Mouse (Mus musculus) forebrain, postnatal 0 days (tissue): ENCODE data around the gene Wwox. TPM values are rescaled to one million over a fixed set of nuclear protein-coding genes. Genes with fewer than 3 reads are reported as not detected.

Experiments used
- ATAC-seq: fragments of 200-750 bp; cut with Nextera tagmentation; 2 replicates; pipeline ENCODE4 v1.8.0; 2017; ENCODE audit warnings: mild to moderate bottlenecking, moderate library complexity
- DNase-seq: peaks from one replicate; pipeline ENCODE4 v3.0.0-alpha.2; 2015
- H3K27ac ChIP-seq: fragments of 300-500 bp; sonication (generic); 2 replicates; pipeline ENCODE4 v1.5.1; 2014; ENCODE audit warnings: low read depth, mild to moderate bottlenecking, antibody characterized with exemption, low read length, moderate library complexity, mixed read lengths
- H3K27me3 ChIP-seq: fragments of 300-500 bp; sonication (generic); 2 replicates; pipeline ENCODE4 v1.6.1; 2014; ENCODE audit warnings: mild to moderate bottlenecking, low read length, mixed read lengths; ENCODE audit not compliant: insufficient read depth
- H3K36me3 ChIP-seq: fragments of 300-500 bp; sonication (generic); 2 replicates; pipeline ENCODE4 v1.6.1; 2014; ENCODE audit warnings: mild to moderate bottlenecking, moderate library complexity; ENCODE audit not compliant: insufficient read depth
- H3K4me1 ChIP-seq: fragments of 300-500 bp; sonication (generic); 2 replicates; pipeline ENCODE4 v1.6.1; 2014; ENCODE audit warnings: antibody characterized with exemption; ENCODE audit not compliant: insufficient read depth
- H3K4me2 ChIP-seq: fragments of 300-500 bp; sonication (generic); 2 replicates; pipeline ENCODE4 v1.6.1; 2014; ENCODE audit warnings: low read depth, mild to moderate bottlenecking, moderate library complexity
- H3K4me3 ChIP-seq: fragments of 300-500 bp; sonication (generic); 2 replicates; pipeline ENCODE4 v1.5.1; 2014; ENCODE audit warnings: low read depth, low read length, mixed read lengths
- H3K9ac ChIP-seq: fragments of 300-500 bp; sonication (generic); 2 replicates; pipeline ENCODE4 v1.6.1; 2014; ENCODE audit warnings: mild to moderate bottlenecking
- H3K9me3 ChIP-seq: fragments of 300-500 bp; sonication (generic); 2 replicates; pipeline ENCODE4 v1.6.1; 2016; ENCODE audit warnings: low read length
- CTCF ChIP-seq: sonication (generic); IDR thresholded peaks from 2 replicates; pipeline ENCODE4 v1.5.1; 2016; ENCODE audit warnings: antibody characterized with exemption, control low read depth, low read depth
- WGBS: fragments of 180-500 bp; shearing (Covaris S2); extraction: QIAGEN DNeasy Blood & Tissue Kit; methylation state at CpG from one replicate; pipeline ENCODE4 v1.1.7; 2014; 5-methylcytosine and 5-hydroxymethylcytosine counted together
- polyA plus RNA-seq: library from polyadenylated mRNA; unstranded; fragments of >200 nt; fragmentation: Nextera tagmentation; extraction: Ambion mirVana; gene quantifications from 2 replicates; pipeline ENCODE4 v1.2.1, GENCODE M21; 2015
- total RNA-seq: library from RNA; depleted of rRNA; stranded (reverse); fragments of >200 nt; gene quantifications from 2 replicates; pipeline ENCODE4 v1.2.3, GENCODE M21; 2014

The Wwox gene
- total and polyA plus RNA-seq, 2 experiments from 2014 or later: 13.2 to 17.3 TPM

DNA sequence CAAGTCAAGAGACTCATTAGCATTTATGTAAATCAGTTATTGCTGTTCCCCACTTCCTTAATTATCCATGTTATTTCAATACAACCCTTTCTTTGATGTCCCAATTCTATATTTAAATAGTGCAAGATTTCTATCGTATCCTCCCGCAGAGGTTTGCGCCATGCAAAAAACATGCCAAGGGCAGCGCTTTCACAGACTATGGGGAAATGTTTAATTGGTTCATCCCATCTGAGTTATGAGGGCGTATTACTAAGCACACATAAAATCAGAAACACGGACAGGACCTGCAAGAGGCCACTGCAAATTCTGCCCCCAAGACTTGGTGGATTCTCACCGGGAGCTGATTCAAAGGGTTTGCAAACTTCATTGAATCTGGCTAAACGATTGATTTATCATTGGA is 468.6 kb downstream of the Wwox start:
- Histone ChIP-seq H3K9me3 (no peaks in the 10 kb centered on the region), H3K27me3 (no peaks in the 10 kb centered on the region), H3K4me1 (peaks cover 5% of the 10 kb centered on the region; the same call in 1 of the 2 replicates), H3K36me3 (no peaks in the 10 kb centered on the region), H3K4me2 (no peak overlapping the region), H3K27ac (no peak overlapping the region), H3K9ac (no peak overlapping the region), H3K4me3 (no peak overlapping the region)
- WGBS: 59% methylated on average over 8 of the region's 8 CpGs
- TF ChIP-seq CTCF: no peak
- DNase-seq (no peak), ATAC-seq (no peak)

DNA sequence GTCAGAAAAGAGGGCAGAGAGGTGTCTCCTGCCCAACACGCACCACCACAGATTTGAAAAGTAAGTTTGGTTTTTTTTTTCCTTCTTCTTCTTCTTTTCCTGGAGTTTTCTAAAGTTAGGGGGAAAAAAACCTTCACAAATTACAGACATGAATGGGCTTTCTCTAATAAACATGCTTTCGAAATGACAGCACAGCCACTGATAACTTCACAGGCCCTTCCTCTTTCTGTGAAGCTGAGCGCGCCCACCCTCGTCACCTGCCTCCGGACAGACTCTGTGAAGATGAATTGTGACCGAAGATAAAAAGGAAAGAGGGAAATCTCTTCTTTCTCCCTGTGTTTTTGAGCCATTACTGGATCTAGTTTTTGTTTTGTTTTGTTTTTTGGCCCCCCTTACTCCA is 469.1 kb downstream of the Wwox start:
- DNase-seq (no peak), ATAC-seq (no peak)
- peaks cover 5% of the 10 kb centered on the region; the same call in 1 of the 2 replicates for H3K4me1 ChIP-seq
- no peaks in the 10 kb centered on the region for H3K9me3 ChIP-seq
- no peak for TF ChIP-seq CTCF
- no peaks in the 10 kb centered on the region for H3K27me3 ChIP-seq
- no peak overlapping the region for H3K27ac ChIP-seq
- H3K9ac ChIP-seq: no peak overlapping the region
- WGBS: 92% methylated on average over 7 of the region's 7 CpGs
- no peaks in the 10 kb centered on the region for H3K36me3 ChIP-seq
- H3K4me2 ChIP-seq: no peak overlapping the region
- H3K4me3 ChIP-seq: no peak overlapping the region

DNA sequence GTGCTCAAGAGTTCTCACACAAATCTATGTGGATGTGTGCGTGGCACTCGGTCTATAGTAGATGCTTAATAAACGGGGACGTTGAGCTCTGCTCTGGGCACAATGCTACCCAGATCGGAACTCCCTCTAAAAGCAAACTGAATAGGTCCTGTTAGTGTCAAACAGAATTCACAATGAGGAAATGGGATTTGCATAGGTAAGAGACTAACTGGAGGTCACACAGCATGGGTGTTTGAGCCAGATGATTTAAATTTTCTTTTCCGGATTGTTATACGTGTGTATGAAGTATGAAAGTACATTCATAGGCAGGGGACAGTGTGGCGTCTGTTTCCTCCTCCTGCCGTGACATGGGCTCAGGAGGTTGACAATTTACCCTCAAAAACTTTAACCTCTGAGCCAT is 469.7 kb downstream of the Wwox start:
- Histone ChIP-seq H3K9ac (no peak overlapping the region), H3K36me3 (no peaks in the 10 kb centered on the region), H3K27me3 (no peaks in the 10 kb centered on the region), H3K27ac (no peak overlapping the region), H3K4me1 (peaks cover 5% of the 10 kb centered on the region; the same call in 1 of the 2 replicates), H3K4me2 (no peak overlapping the region), H3K9me3 (no peaks in the 10 kb centered on the region), H3K4me3 (no peak overlapping the region)
- no peak for ATAC-seq
- TF ChIP-seq CTCF: no peak
- no peak for DNase-seq
- 73% methylated on average over 9 of the region's 9 CpGs for WGBS

DNA sequence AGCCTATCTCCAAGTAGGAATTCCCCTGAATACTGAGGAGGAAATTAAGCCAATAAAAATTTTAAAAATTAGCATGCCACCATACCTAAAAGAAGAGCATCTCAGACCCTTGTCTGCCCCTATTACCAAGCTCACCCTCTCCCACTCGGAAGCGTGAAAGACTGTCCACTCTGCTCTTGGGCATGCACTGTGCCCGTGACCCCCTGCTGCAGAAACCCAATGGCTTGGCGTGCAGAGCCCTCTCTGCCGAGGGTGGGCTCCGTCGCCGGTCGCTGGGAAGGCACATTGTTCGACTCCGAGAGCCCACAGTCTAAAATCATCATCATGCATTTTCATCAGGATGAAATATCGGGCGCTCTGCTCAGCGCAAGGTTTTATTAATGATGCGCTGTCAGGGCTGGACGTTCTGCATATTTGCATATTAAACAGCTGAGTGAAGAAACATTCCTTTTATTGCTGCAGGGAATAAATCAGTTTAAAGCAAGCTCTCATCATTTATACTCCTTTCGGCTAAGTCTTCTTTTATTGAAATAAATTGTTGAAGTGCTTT is 471.7 kb downstream of the Wwox start:
- H3K27me3 ChIP-seq: 0 out of 2 replicates have a peak, but pooled peaks cover 6% of the 10 kb centered on the region
- no peaks in the 10 kb centered on the region for H3K9me3 ChIP-seq
- ATAC-seq (no peak), DNase-seq (no peak)
- H3K9ac ChIP-seq: no peak overlapping the region
- peak overlapping the region; percentile 30 for H3K4me2 ChIP-seq
- no peak overlapping the region for H3K27ac ChIP-seq
- H3K36me3 ChIP-seq: no peaks in the 10 kb centered on the region
- peaks cover 5% of the 10 kb centered on the region; the same call in 1 of the 2 replicates for H3K4me1 ChIP-seq
- 24% methylated on average over 17 of the region's 17 CpGs for WGBS
- no peak for TF ChIP-seq CTCF
- H3K4me3 ChIP-seq: no peak overlapping the region

DNA sequence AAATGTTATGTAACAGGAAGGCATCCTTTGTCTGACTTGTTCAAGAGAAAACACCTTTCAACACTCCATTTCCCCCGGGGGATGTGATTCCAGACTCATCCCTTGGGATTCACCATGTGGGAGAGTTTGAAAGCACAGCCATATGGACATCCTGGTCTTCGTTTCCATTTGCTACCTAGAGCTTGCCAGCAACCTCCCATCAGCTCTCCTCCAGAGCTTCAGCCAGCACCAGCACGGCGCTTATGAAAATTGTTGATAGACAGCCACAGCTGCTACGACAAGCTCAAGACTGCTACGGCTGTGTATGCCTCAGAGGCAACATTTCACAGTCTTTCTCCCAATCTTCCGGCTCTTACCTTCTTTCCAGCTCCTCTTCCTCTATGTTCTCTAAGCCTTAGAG is 484.2 kb downstream of the Wwox start:
- H3K27ac ChIP-seq: no peak overlapping the region
- DNase-seq: peak; percentile 68
- peaks cover 3% of the 10 kb centered on the region for H3K4me1 ChIP-seq
- no peak overlapping the region for H3K4me2 ChIP-seq
- 42% methylated on average over 7 of the region's 7 CpGs for WGBS
- TF ChIP-seq CTCF: no peak
- no peaks in the 10 kb centered on the region for H3K36me3 ChIP-seq
- no peaks in the 10 kb centered on the region for H3K9me3 ChIP-seq
- no peak overlapping the region for H3K4me3 ChIP-seq
- ATAC-seq: peak; percentile 65
- H3K9ac ChIP-seq: no peak overlapping the region
- peaks cover 8% of the 10 kb centered on the region for H3K27me3 ChIP-seq

DNA sequence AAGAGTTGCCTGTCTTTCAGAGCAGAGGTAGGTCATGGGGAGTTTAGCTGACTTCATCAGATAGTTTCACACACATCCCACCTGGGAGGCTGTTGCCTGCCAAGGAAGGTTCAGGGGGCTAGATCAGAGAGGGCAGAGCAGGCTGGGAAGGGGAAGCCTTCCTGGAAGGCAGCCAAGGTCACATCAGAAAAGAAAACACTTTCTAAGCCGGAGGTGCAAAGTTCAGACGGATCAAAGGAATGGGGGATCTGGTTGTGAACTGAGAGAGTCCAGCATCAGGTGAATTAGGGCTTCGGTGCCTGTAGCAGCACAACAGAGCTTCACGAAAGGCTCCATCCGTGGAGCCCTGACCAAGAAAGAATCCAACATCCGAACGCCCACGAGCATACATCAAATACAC is 488.0 kb downstream of the Wwox start:
- no peak for TF ChIP-seq CTCF
- H3K4me2 ChIP-seq: no peak overlapping the region
- DNase-seq (no peak), ATAC-seq (no peak)
- no peak overlapping the region for H3K4me3 ChIP-seq
- peaks cover 20% of the 10 kb centered on the region for H3K27me3 ChIP-seq
- H3K27ac ChIP-seq: no peak overlapping the region
- H3K4me1 ChIP-seq: peaks cover 3% of the 10 kb centered on the region
- WGBS: 75% methylated on average over 8 of the region's 8 CpGs
- no peaks in the 10 kb centered on the region for H3K9me3 ChIP-seq
- H3K36me3 ChIP-seq: no peaks in the 10 kb centered on the region
- H3K9ac ChIP-seq: no peak overlapping the region

DNA sequence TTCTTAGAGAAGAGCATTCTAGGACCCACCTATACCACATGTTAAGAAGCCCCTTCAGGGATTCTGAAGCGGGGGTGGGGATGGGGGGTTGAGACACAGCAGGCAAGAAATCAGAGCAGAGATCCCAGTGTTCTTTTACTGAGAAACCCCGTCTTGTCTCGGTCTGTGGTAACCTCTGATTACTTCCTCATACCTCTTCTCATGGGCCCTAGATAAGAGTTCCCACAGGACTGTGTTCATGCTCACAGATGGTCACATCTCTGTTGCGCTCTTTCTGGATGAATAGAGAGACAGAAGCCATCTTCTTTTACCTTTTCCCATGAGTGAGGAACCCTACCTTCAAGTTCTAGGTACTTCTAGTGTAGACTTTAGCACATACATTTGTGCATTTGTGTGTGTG is 488.5 kb downstream of the Wwox start:
- H3K9ac ChIP-seq: no peak overlapping the region
- no peak overlapping the region for H3K4me3 ChIP-seq
- no peak for TF ChIP-seq CTCF
- ATAC-seq: no peak
- H3K9me3 ChIP-seq: no peaks in the 10 kb centered on the region
- no peak for DNase-seq
- WGBS: 95% methylated on average over 4 of the region's 4 CpGs
- H3K4me2 ChIP-seq: no peak overlapping the region
- H3K36me3 ChIP-seq: no peaks in the 10 kb centered on the region
- H3K4me1 ChIP-seq: peaks cover 3% of the 10 kb centered on the region
- no peak overlapping the region for H3K27ac ChIP-seq
- H3K27me3 ChIP-seq: peaks cover 20% of the 10 kb centered on the region
